Mouse (Mus musculus): ENCODE data around the gene Dbndd2. TPM values are rescaled to one million over a fixed set of nuclear protein-coding genes. Genes with fewer than 3 reads are reported as not detected.

Gene Dbndd2
- polyA plus RNA-seq, 1 experiment from 2014 or later: 12.0 TPM

DNA sequence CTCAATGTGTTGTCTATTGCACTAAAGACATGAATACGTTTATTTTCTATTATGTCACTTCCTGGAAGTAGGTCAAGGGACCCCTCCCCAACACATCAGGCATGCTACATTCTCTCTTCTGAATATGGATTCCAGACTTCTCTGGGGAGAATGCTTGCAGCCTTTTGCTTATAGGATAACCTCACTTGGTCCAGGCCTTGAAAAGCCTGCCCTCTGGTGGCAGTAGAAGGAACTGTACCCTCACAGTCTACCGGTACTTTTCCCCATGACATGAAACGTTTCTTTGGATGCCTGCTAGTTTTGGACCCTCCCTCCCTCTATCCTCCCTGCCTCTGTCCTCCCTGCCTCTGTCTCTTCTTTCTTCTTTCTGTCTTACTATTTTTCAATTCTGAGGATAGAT, 45.3 kb downstream of the Dbndd2 start:
- no peak for ATAC-seq (ENCODE audit: low FRiP score)
- Histone ChIP-seq H3K9ac (no peak overlapping the region), H3K4me3 (no peak overlapping the region), H3K4me2 (no peak overlapping the region), H3K9me3 (0 out of 2 replicates have a peak, but pooled peaks cover 8% of the 10 kb centered on the region), H3K4me1 (replicated peaks) (no peaks in the 10 kb centered on the region), H3K27ac (no peak overlapping the region), H3K27me3 (no peaks in the 10 kb centered on the region), H3K36me3 (no peaks in the 10 kb centered on the region)
- WGBS: 5% methylated on average over 3 of the region's 3 CpGs

DNA sequence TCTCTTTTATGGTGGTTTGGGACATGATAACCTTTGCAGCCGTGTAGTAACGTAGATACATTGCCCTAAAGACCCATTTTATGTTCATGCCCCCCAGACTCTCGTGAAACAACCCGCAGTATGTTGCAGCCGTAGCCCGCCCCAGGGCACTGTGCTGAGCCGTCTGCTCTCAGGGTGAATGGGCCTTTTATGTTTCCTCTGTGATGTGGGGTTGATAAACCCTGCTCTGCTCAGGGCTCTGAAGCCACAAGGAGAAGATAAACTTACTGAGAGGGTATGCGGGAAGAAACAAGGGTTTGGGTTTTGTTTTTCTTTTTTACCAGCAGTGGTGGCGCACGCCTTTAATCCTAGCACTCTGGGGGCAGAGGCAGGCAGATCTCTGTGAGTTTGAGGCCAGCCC, 48.4 kb downstream of the Dbndd2 start:
- Histone ChIP-seq H3K4me3 (no peak overlapping the region), H3K9ac (no peak overlapping the region), H3K36me3 (no peaks in the 10 kb centered on the region), H3K27ac (no peak overlapping the region), H3K4me2 (no peak overlapping the region), H3K4me1 (replicated peaks) (no peaks in the 10 kb centered on the region), H3K9me3 (no peaks in the 10 kb centered on the region), H3K27me3 (no peaks in the 10 kb centered on the region)
- no peak for ATAC-seq (ENCODE audit: low FRiP score)
- 82% methylated on average over 10 of the region's 10 CpGs for WGBS

DNA sequence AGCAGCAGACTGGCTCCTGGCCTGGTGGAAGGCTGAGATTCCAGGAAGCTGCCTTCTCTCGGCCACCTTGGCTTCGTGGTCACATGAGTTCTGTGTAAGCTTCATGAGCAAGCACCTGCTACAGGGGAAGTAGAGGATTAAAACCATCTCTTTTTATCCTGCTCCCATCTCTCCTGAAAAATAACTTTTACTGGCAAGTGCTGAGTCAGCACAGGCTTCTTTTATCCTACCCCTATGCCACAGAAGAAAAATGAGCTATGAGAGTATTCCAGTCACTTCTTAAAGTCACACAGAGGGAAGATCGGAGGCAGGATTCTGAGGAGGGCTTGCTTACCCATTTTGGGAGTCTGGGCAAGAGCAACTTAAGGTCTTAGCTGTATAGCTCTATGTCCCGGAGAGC, 51.1 kb downstream of the Dbndd2 start:
- 88% methylated on average over 4 of the region's 4 CpGs for WGBS
- Histone ChIP-seq H3K4me1 (replicated peaks) (no peaks in the 10 kb centered on the region), H3K4me2 (no peak overlapping the region), H3K9ac (no peak overlapping the region), H3K4me3 (no peak overlapping the region), H3K36me3 (no peaks in the 10 kb centered on the region), H3K9me3 (no peaks in the 10 kb centered on the region), H3K27ac (no peak overlapping the region), H3K27me3 (no peaks in the 10 kb centered on the region)
- ATAC-seq (ENCODE audit: low FRiP score): no peak

DNA sequence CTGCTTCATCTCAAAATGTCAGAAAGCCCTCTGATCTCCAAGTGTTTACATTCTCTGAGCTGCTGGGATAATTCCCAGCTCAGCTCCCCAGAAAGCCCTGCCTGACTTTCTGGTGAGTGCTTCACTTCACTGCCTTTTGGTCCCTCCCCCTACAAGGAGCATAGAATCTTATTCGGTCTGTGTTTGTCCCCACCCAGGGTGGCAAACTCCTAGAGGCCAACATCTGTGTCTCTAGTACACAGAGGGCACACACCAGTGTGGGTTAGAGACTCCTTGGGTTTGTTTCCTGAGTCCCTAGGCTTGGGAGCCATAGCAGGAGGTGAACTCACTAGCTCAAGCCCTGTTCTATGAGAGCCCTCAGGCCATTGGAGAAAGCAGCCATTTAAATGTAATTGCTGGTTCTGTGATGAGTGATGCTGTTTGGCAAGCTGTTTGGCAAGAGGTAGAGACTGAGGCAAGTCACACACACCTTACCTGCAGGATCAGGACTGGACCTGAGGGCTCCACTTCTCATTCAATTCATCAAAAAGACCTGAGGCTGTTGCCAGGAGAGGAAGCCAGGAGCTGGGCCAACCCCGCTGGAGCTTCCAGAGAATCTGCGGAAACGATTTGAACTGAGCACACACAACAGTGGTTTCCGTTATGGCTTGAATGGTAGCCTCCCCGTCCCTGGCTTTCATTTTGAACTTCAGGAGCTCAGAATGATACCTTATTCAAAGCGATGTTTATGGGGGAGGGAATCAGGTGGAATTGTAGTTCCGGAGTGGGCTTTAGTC, 54.9 kb downstream of the Dbndd2 start:
- 54% methylated on average over 8 of the region's 8 CpGs for WGBS
- no peak overlapping the region for H3K27ac ChIP-seq
- H3K9me3 ChIP-seq: no peaks in the 10 kb centered on the region
- H3K36me3 ChIP-seq: no peaks in the 10 kb centered on the region
- no peaks in the 10 kb centered on the region for H3K4me1 ChIP-seq (replicated peaks)
- ATAC-seq (ENCODE audit: low FRiP score): no peak
- H3K27me3 ChIP-seq: 0 out of 2 replicates have a peak, but pooled peaks cover 3% of the 10 kb centered on the region
- no peak overlapping the region for H3K4me3 ChIP-seq
- no peak overlapping the region for H3K9ac ChIP-seq
- H3K4me2 ChIP-seq: no peak overlapping the region

DNA sequence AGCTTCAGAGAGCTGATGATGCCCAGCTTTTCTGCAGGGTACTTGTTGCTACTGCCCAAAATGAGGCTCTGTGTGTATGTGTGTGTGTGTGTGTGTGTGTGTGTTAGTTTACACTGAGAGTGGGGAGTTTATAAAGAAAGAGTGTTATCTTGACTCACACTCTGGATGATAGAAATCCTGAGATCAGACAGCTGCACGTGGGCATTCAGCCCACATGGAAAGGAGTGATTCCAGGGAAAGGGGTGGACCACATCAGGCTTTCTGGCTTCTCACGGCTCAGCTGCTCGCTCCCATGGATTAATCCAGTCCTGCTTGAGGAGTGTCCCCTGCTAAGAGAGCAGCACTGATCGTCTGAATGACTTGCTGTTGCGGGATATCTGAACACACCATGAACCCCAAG, 56.2 kb downstream of the Dbndd2 start:
- Histone ChIP-seq H3K27me3 (0 out of 2 replicates have a peak, but pooled peaks cover 3% of the 10 kb centered on the region), H3K9ac (no peak overlapping the region), H3K9me3 (no peaks in the 10 kb centered on the region), H3K4me3 (no peak overlapping the region), H3K4me2 (no peak overlapping the region), H3K36me3 (no peaks in the 10 kb centered on the region), H3K27ac (no peak overlapping the region), H3K4me1 (replicated peaks) (no peaks in the 10 kb centered on the region)
- 84% methylated on average over 5 of the region's 5 CpGs for WGBS
- ATAC-seq (ENCODE audit: low FRiP score): no peak

DNA sequence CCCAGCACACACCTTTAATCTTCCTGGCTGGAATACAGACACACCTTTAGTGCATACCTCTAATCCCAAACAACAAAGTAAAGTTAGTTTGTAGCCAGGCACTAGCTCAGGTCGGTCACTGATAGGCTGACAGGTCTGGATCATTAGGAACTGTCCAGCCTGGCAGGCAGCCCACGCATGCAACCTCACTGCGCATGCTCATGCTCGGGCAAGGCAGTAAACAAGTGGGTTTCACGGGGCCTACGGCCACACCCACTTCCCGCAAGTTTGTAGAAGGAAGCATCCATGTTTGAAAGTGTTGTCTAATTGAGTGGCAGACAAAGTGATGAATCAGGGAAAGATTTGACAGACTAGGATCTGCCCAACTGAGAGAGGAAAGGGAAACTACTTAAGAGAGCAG, 56.7 kb downstream of the Dbndd2 start:
- WGBS: 88% methylated on average over 7 of the region's 7 CpGs
- H3K4me3 ChIP-seq: no peak overlapping the region
- no peaks in the 10 kb centered on the region for H3K4me1 ChIP-seq (replicated peaks)
- 0 out of 2 replicates have a peak, but pooled peaks cover 3% of the 10 kb centered on the region for H3K27me3 ChIP-seq
- H3K9ac ChIP-seq: no peak overlapping the region
- no peak for ATAC-seq (ENCODE audit: low FRiP score)
- no peaks in the 10 kb centered on the region for H3K36me3 ChIP-seq
- no peak overlapping the region for H3K27ac ChIP-seq
- no peaks in the 10 kb centered on the region for H3K9me3 ChIP-seq
- no peak overlapping the region for H3K4me2 ChIP-seq

Other genes with a start within 250 kb of the Dbndd2 start
- gene Svs2, start 247.6 kb upstream of the Dbndd2 start, polyA plus RNA-seq (2015; fragmentation: Nextera tagmentation; extraction: Ambion mirVana): not detected in 2 replicates
- not detected in 2 replicates for gene Svs3b, start 229.5 kb upstream of the Dbndd2 start, polyA plus RNA-seq (2015; fragmentation: Nextera tagmentation; extraction: Ambion mirVana)
- not detected in 2 replicates for gene Svs4, start 207.6 kb upstream of the Dbndd2 start, polyA plus RNA-seq (2015; fragmentation: Nextera tagmentation; extraction: Ambion mirVana)
- gene Svs3a, start 196.8 kb upstream of the Dbndd2 start, polyA plus RNA-seq (2015; fragmentation: Nextera tagmentation; extraction: Ambion mirVana): not detected in 2 replicates
- gene Svs6, start 169.4 kb upstream of the Dbndd2 start, polyA plus RNA-seq (2015; fragmentation: Nextera tagmentation; extraction: Ambion mirVana): not detected in 2 replicates
- gene Svs5, start 153.4 kb upstream of the Dbndd2 start, polyA plus RNA-seq (2015; fragmentation: Nextera tagmentation; extraction: Ambion mirVana): not detected in 2 replicates
- 0.49 and 0.92 TPM in 2 replicates for gene Slpi, start 97.0 kb upstream of the Dbndd2 start, polyA plus RNA-seq (2015; fragmentation: Nextera tagmentation; extraction: Ambion mirVana)
- gene Rbpjl, start 83.0 kb upstream of the Dbndd2 start, polyA plus RNA-seq (2015; fragmentation: Nextera tagmentation; extraction: Ambion mirVana): 0.05 and 0.09 TPM in 2 replicates
- 2.3 and 9.3 TPM in 2 replicates for gene Matn4, start 80.9 kb upstream of the Dbndd2 start, polyA plus RNA-seq (2015; fragmentation: Nextera tagmentation; extraction: Ambion mirVana)
- gene Sdc4, start 42.2 kb upstream of the Dbndd2 start, polyA plus RNA-seq (2015; fragmentation: Nextera tagmentation; extraction: Ambion mirVana): 9.0 and 9.7 TPM in 2 replicates
- gene Sys1, start 29.1 kb upstream of the Dbndd2 start, polyA plus RNA-seq (2015; fragmentation: Nextera tagmentation; extraction: Ambion mirVana): 84.3 and 85.3 TPM in 2 replicates
- 5.0 and 5.9 TPM in 2 replicates for gene Gm20458, start 25.1 kb upstream of the Dbndd2 start, polyA plus RNA-seq (2015; fragmentation: Nextera tagmentation; extraction: Ambion mirVana)
- gene Trp53tg5, start 12.4 kb upstream of the Dbndd2 start, polyA plus RNA-seq (2015; fragmentation: Nextera tagmentation; extraction: Ambion mirVana): 0.18 TPM in 1 of 2 replicates, not detected in the other
- gene Pigt, start 11.4 kb downstream of the Dbndd2 start, polyA plus RNA-seq (2015; fragmentation: Nextera tagmentation; extraction: Ambion mirVana): 67.3 and 71.1 TPM in 2 replicates
- gene Wfdc2, start 76.3 kb downstream of the Dbndd2 start, polyA plus RNA-seq (2015; fragmentation: Nextera tagmentation; extraction: Ambion mirVana): 4.5 and 5.5 TPM in 2 replicates
- gene Spint3, start 87.4 kb downstream of the Dbndd2 start, polyA plus RNA-seq (2015; fragmentation: Nextera tagmentation; extraction: Ambion mirVana): not detected in 2 replicates
- gene Wfdc6a, start 99.3 kb downstream of the Dbndd2 start, polyA plus RNA-seq (2015; fragmentation: Nextera tagmentation; extraction: Ambion mirVana): not detected in 2 replicates
- gene Eppin, start 107.5 kb downstream of the Dbndd2 start, polyA plus RNA-seq (2015; fragmentation: Nextera tagmentation; extraction: Ambion mirVana): not detected in 2 replicates
- not detected in 2 replicates for gene Wfdc6b, start 127.4 kb downstream of the Dbndd2 start, polyA plus RNA-seq (2015; fragmentation: Nextera tagmentation; extraction: Ambion mirVana)
- not detected in 2 replicates for gene Wfdc8, start 127.5 kb downstream of the Dbndd2 start, polyA plus RNA-seq (2015; fragmentation: Nextera tagmentation; extraction: Ambion mirVana)
- gene Wfdc16, start 152.7 kb downstream of the Dbndd2 start, polyA plus RNA-seq (2015; fragmentation: Nextera tagmentation; extraction: Ambion mirVana): not detected in 2 replicates
- gene Wfdc10, start 169.9 kb downstream of the Dbndd2 start, polyA plus RNA-seq (2015; fragmentation: Nextera tagmentation; extraction: Ambion mirVana): not detected in 2 replicates
- gene Wfdc9, start 170.5 kb downstream of the Dbndd2 start, polyA plus RNA-seq (2015; fragmentation: Nextera tagmentation; extraction: Ambion mirVana): not detected in 2 replicates
- gene Wfdc11, start 188.0 kb downstream of the Dbndd2 start, polyA plus RNA-seq (2015; fragmentation: Nextera tagmentation; extraction: Ambion mirVana): not detected in 2 replicates
- not detected in 2 replicates for gene Wfdc13, start 199.0 kb downstream of the Dbndd2 start, polyA plus RNA-seq (2015; fragmentation: Nextera tagmentation; extraction: Ambion mirVana)
- not detected in 2 replicates for gene Spint4, start 212.4 kb downstream of the Dbndd2 start, polyA plus RNA-seq (2015; fragmentation: Nextera tagmentation; extraction: Ambion mirVana)
- gene Spint5, start 229.2 kb downstream of the Dbndd2 start, polyA plus RNA-seq (2015; fragmentation: Nextera tagmentation; extraction: Ambion mirVana): not detected in 2 replicates

All from hindbrain, embryonic 13.5 days (tissue).